Mouse (Mus musculus): ENCODE measurements at regions not wholly inside any gene's neighbourhood (a gene's known extent, or its start where the extent isn't known, plus 50 kb on each side); places are given as distances from the start of the nearest gene placed in this dataset.
"Not testable (repeated sequence)": the region's sequence is repeated elsewhere in the genome, so short reads cannot be mapped to it uniquely, and the experiment has no call there.

DNA sequence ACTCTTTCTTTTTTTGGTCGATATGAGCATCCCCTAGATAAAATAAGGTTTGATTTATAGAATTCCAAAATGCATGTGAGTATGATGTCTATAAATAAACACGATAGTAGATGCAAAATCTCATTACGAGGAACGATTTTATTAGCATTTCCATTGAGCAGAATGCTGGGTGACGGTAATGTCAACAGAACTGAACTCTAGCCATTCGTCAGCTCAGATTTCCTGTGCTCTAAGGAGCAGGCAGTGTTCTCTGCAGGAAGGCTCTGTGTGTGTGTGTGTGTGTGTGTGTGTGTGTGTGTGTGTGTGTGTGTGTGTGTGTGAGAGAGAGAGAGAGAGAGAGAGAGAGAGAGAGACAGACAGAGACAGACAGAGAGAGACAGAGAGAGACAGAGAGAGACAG lies 279.6 kb upstream of the 3110018I06Rik start:
- DNase-seq (ENCODE audit: low spot score in 2 of 2) = not testable (repeated sequence)

GRCm38 (mm10) chr12:107212826-107213225 lies 275.6 kb upstream of the 3110018I06Rik start:
- DNase-seq (ENCODE audit: low spot score in 2 of 2) = no peak

- no peak for DNase-seq (ENCODE audit: low spot score in 2 of 2)
Measured at GRCm38 (mm10) chr12:107216119-107216518, 272.3 kb upstream of the 3110018I06Rik start.

DNA sequence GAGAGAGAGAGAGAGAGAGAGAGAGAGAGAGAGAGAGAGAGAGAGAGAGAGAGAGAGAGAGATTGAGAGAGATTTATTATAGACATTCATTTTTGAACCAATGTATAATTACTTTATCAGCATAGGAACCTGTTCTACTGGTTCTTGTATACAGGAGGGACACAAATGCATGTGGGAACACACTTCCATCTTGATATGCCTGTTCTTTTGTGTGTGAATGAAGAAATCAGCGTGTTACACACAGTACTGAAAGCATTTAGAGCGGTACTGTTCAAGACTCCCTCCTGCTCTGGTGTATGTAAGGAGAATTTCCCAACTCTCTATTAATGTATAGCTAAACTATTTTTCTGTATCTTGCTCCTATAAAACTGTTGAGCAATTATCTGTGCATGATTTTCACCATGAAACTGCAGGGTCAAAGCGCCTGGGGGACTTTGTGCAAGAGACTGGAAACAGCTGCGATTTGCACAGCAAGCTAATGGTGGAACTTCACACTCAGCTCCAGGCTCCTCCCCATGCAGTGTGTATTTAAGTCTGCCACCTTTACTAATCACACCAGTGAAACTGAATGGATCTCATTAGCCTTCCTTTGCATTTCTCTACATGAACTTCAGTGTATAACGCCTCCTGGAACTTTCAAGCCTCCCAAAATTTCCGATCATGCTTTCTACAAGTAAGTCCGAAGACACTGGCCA lies 267.0 kb upstream of the 3110018I06Rik start:
- DNase-seq (ENCODE audit: low spot score in 2 of 2) = no peak

GRCm38 (mm10) chr12:107222106-107222505 lies 266.3 kb upstream of the 3110018I06Rik start:
- DNase-seq (ENCODE audit: low spot score in 2 of 2) = no peak

DNA sequence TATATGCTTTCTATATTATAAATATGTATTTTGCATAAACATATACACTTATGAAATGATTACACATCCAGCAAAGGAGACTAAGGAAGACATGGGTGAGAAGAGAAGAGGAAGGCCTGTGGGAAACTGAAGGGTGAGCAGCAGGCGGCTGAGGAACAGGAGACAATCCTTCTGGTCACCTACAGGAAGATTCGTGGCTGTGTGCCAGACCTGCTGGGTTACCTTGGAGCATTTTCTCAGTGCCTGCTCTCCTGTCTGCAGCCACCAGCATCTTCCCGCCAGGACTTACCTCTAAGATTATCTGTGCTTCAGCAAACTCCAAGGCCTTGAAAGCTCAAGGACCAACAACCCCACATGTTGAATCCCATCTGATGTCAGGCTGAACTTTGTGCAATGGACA lies 258.3 kb upstream of the 3110018I06Rik start:
- DNase-seq (ENCODE audit: low spot score in 2 of 2) = no peak

DNA sequence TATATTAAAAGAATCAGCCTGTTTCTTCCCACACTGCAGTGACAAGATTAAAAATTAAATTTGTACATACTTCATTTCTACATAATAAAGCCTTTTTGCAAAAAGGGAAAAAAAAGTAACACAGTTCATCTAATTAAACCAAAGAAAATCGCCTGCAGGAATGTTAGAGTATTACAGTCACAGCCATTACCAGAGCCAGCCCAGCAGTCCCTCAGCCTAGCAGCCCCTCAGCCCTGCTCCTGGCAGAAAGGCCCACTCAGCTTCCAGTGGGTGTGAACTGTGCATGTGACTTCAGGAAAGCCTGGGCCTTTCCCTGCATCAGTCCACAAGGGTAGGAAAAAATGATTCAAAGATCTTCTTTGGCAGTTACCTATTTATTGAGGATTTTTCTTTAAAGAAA lies 256.8 kb upstream of the 3110018I06Rik start:
- DNase-seq (ENCODE audit: low spot score in 2 of 2) = no peak

DNA sequence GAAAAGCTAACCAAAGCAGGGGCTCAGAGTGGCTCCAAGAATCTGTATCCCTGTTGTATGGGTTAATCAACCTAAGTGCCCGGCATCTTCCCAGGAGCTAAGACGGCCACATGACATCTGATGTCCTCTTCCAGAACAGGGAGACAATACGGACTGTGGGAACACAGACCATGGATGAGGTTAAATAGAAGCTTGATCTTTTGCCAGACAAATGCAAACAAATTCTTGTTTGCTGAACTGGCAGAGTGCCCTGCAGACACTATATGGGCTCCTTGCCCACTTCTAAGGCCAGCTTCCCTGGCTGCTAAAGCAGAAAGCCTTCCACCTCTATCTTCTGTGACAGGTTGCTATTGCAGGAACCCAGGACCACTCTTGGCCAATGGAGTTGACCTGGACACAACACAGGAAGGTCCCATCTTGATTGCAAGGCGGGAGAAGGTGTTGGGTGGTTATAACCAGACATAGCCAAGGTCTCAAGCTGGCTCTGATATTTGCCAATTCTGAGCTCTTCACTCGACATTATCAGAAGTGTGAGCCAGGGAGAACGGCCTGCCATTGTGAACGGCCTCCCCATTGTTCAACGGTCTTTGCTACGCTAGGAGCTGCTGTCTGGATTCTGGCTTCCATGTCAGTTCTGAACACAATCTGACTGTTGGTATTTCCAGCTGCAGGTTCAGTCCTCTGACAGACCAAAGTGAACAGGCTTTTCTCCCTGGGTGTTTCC lies 237.5 kb upstream of the 3110018I06Rik start:
- DNase-seq (ENCODE audit: low spot score in 2 of 2) = no peak

DNA sequence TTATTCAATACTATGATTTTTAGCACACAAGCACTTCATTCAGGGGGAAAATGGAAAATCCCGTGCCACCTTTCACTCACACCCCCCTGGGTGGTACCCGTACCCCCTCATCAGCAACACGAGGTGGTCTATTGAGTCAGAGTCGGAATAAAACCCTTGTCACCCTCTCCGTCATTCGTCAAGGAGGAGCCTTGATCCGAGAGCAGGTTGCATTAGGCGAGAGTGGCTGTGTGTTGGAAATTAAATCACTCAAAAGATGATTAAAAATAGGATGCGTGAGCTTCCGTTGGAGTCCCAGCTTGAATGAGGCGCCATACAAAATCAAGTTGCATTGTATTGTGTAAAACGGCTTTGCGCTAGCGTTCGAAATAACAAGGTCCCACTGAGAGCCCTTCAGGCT lies 236.5 kb upstream of the 3110018I06Rik start:
- no peak for DNase-seq (ENCODE audit: low spot score in 2 of 2)

GRCm38 (mm10) chr12:107262076-107262475 lies 226.4 kb upstream of the 3110018I06Rik start:
- no peak for DNase-seq (ENCODE audit: low spot score in 2 of 2)

DNA sequence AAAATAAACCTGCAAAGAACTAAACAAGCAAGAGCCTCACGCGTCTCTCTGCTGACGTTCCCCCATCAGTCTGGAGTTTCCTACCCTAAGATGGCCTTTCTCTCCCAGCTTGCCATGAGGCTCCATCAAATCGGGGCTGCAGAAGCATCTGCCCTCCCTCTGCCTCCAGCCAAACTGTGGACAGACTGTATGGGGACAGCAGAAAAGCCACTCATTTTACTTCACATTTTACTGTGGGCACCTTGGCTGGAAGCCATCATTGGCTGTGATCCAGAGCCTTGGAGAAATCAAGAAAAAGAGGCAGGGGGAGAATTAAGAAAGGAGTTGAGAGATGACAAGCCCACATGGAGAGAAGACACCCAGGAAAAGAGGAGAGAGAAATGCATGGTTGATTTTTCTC lies 225.9 kb upstream of the 3110018I06Rik start:
- no peak for DNase-seq (ENCODE audit: low spot score in 2 of 2)

- no peak for DNase-seq (ENCODE audit: low spot score in 2 of 2)
Measured at GRCm38 (mm10) chr12:107266696-107267095, 221.7 kb upstream of the 3110018I06Rik start.

DNA sequence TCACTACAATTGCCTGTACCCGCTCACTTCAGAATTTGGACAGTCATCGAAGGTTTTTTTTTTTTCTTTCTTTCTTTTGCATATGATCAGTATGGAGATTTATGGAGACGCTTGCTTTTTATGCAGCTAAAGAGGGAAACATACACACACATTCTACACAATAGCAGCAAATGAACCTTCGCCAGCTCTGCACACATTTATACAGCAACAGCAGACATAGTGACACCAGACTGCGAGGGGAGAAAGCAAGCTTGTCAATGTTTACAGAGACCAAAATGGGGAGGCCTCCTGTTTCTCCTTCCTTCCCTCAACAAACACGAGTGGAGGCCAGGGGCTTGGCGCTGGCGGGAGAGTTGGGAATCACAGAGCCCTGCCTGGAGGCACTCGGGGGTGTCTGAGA lies 202.8 kb upstream of the 3110018I06Rik start:
- DNase-seq (ENCODE audit: low spot score in 2 of 2) = no peak

DNA sequence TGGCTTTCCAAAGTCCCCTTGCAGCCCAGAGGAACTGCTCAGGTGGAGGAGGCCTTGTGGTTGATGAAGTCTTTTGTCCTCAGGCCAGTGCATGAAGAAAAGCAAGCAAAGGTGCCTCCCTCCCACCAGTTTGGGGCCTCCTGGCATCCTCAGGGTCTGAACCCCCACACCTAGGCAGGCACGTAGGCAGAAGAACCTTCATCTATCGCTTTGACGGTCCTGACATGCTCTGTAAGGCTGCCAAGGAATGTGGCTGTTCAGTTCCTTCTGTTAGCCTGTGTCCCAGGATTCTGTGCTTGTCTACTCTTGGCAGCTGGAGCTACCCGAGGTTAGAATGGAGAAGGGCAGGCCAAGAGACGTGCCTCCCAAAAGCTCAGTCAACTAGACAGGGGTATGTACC lies 197.1 kb upstream of the 3110018I06Rik start:
- DNase-seq (ENCODE audit: low spot score in 2 of 2) = no peak

DNA sequence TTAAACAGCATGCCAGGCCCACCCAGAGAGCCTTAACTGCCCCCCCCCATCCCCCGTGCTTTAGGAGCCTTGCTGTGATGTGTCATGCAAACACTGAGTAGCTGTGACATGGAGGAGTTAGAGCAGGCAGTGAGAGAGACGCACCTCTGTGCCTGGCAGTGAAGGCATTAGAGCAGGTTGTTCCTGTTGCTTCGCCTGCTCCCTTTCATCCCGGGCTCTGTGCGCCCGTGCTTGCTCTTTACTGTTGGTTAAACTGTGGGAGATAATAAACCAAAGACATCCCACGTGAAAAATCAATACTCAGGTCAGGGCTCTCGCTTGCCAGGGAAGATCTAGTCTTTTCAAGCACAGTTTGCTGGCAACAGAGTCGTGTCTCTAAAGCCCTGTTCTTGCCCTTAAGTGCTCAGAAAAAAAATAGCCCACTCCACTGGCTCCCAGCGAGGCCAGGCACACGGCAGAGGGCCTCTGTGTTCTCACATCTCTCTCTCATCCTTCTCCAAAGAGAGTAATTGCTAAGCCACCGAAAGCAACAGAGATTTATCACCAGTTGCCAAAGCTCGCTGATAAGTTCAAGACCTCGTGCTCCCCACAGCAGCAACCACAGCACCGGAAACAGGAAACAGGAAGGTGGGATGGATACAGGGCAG lies 181.2 kb upstream of the 3110018I06Rik start:
- DNase-seq (ENCODE audit: low spot score in 2 of 2) = no peak

- no peak for DNase-seq (ENCODE audit: low spot score in 2 of 2)
Measured at GRCm38 (mm10) chr12:107315446-107315845, 173.0 kb upstream of the 3110018I06Rik start.

- no peak for DNase-seq (ENCODE audit: low spot score in 2 of 2)
Measured at GRCm38 (mm10) chr12:107322861-107323260, 165.6 kb upstream of the 3110018I06Rik start.

- DNase-seq (ENCODE audit: low spot score in 2 of 2) = no peak
Measured at GRCm38 (mm10) chr12:107326101-107326500, 162.3 kb upstream of the 3110018I06Rik start.

DNA sequence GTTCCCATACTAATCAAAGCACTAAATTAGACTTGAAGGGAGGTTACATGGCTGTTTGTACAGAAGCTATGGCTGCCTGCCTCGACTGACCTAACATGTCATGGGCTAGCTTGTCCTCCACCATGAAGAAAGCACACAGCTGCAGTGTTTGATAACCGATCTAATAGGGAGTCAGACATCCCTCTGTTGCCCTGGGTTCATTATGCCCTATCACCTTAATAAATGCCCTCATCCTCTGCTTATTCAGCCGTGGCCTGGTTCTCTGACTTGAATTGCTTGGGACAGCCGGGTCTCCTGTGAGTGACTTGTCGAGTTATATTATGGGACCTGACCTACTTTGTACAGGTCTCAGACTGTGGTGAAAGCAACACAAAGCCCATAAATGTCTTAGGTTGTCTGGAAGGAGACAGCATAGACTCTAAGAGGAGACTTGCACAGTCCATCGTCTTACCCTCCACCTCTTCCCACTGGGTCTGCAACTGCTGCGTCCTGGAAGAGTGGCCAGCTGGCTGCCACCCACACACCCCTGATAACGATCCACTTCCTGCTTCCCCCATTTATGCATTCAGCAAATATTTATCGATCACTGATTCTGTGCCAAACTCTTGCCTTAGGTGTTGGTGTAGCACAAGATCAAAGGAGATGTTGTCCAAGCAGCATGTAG lies 161.2 kb upstream of the 3110018I06Rik start:
- no peak for DNase-seq (ENCODE audit: low spot score in 2 of 2)

DNA sequence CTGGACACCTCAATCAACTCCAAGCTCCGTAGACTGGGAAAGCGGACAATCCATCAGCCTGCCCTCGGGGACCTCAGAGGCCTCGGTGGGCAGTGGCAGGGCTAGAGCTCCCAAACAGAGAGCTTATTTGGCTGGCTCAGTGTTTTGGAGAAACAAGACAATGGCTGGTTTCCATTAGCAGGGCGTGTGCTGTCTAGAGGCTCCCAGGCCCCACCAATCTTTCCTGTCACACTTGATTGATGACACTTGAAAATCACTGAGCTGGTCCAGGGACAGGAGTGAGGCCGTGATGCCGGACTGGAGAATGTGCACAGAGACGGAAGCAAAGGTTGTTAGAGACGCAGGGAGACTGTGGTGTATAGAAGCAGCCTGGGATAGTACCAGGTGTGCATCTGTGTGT lies 159.4 kb upstream of the 3110018I06Rik start:
- DNase-seq (ENCODE audit: low spot score in 2 of 2) = no peak

DNA sequence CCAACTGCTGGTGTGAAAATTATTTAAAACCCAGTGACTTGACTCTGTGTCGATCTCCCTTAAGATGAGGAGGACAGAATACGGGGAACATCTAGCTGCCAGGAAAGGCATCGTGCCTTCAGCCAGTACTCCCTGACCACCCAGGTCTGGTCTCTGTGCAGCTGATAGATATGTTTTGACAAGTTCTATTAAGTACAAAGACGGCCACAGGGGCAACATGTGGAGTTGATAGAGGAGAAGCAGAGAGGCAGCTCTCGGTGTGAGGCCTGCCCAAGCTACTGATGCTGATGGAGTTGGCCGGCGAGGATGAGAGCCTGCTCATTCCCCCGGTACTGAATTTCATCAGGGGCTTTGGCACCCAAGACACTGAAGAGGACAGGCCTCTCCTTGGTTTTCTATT lies 154.1 kb upstream of the 3110018I06Rik start:
- no peak for DNase-seq (ENCODE audit: low spot score in 2 of 2)

- DNase-seq (ENCODE audit: low spot score in 2 of 2) = no peak
Measured at GRCm38 (mm10) chr12:107335106-107335505, 153.3 kb upstream of the 3110018I06Rik start.

Data from adrenal gland, adult 18-20 months (tissue).